Mouse (Mus musculus) granulocyte monocyte progenitor cell, adult 5-6 weeks (primary cell): ENCODE measurements at regions not wholly inside any gene's neighbourhood (a gene's known extent, or its start where the extent isn't known, plus 50 kb on each side); places are given as distances from the start of the nearest gene placed in this dataset.

Experiments
- ATAC-seq: replicated peaks from 2 replicates; pipeline ENCODE4 v1.8.0; 2016; ENCODE audit warnings: mild to moderate bottlenecking, moderate TSS enrichment, inconsistent platforms; ENCODE audit not compliant: poor library complexity, severe bottlenecking

DNA sequence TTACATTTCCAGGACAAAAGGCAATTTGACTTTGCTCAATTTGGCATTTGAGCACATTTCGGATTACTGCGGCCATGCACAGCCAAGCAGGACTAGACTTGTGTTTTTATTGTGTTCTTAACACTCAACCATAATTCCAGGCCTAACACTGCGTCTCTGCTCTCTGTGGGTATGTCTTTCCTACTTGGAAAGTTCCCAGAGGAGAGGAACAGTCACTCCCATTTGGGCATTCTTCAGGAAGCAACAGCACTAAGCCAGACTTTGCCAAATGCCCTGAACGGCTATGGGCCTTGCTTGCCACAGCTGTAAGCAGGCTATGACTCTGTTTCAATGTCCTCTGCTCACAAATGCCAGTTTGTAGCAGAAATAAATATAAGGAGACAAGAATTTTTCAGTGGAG lies 56.5 kb upstream of the Pdk3 start:
- ATAC-seq: no peak

DNA sequence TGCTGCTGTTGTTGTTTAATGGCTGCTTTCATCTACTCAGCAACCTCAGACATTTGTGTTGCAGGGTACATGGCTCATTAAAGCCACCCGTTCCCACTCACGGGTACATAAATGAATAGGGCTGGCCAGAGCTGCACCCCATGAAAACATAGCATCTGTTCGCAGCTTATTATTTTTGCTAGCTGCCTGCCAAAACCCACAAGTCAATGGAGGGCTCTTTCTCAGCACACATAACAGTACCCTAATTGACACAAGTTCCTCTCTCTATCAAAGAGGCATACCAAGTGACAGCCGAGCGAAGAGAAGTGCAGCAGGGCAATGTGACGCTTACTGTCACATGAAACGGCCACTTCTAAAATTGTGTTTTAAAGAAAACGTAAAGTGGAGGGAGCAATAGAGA lies 57.0 kb upstream of the Pdk3 start:
- no peak for ATAC-seq

DNA sequence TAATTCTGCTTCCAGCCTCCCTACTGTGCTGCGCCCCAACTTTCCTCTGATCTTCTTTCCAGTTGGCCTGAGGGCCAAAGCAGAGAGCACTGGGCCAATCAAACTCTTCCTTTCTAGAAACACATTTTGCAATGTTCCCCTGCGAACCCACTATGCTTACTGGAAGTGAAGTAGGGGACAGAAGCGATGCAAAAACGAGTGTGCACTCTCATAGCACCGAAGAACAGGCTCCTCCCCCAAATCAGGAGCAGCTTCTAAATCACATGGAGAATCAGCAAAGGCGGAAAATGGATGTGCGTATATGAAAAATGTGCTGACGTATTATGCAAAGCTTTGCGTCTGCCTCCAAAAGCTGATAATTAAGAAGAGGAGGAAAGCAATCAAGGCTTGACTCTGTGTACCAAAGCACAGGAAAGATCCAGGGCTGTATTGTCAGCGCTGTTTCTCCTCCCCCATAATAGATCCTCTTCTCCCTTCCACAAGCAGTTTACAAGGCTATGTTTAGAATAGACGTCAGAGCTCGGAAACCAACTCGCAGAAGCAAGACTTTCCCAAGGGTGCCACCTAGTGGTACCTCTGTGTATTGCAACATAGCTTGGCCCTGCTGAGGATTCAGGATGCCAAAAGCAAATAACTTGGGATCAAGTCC lies 57.5 kb upstream of the Pdk3 start:
- ATAC-seq: peak; percentile 95

DNA sequence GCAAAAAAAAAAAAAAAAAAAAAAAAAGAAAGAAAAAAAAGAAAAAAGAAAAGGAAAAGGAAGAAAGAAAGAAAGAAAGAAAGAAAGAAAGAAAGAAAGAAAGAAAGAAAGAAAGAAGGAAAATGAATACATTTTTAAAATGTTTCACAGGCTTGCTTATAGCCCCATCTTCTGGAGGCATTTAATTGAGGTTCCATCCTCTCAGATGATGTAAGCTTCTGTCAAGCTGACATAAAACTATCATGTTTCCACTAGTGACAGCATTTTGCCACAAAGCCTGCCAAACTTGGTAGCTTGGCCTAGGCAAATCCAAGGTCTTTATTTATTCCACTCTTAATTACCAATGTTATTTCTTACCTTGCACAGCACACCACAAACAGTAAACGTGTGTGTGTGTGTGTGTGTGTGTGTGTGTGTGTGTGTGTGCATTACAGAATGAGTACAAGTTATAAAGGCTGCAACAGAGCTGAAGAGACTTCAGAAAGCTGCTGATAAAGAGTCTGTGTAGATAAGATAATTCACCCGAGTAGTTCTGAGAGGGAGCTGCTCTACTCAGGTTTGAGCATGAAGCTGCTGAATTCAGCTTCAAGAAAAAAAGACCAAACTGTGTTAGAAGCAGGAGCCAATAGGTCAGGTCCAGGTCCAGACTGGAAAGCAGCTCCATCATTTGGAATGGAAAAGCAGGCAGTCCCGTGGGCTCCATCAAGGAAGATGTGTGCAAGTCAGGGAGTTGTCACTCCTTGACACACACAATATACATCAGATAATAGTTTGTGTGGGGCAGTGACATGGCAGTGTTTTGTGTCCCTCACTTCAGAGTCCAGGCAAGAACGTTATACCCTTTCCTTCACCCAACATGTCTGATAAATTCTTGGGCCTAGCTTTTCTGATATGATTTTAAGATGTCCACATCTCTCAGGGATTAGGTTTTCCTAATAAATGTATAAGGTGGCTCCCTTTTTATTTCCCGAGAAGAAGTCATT lies 65.1 kb upstream of the Pdk3 start:
- ATAC-seq: no peak

DNA sequence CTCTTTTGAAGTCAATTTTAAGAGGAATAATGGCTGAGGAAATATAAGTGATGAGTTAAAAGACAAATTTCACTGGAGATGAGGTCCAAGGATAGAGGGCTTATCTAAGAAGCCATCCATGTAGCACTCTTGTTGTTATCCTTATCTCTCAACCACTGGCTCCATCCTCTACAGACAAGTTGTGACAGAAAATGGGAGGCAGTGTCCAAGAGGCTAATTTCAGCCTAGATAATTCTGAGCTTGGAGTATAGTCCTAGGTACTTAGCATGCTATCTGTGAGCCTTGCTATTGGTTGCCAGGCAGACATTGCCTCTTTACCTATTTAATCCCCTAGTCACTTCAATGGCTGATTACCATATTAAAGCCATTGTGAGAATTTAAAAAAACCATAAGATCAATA lies 65.2 kb upstream of the AU015836 start:
- no peak for ATAC-seq

DNA sequence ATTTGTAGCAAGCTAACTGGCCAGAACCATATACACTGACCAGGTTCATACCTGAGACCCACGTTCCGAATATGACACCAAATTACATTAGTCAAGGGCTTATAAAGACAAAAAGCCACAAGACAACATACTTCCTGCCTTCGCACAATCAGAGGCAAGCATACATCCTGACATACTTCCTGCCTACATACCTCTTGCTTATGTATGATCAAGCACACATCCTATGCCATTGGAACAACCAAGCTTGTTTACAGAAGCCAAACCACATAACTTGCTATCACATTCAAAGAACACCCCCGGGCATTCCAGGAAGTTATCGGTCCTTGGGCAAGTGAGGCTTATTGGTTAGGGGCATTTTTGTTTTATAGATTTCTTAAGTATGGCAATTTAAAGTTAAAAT lies 62.9 kb upstream of the AU015836 start:
- peak; percentile 69 for ATAC-seq

DNA sequence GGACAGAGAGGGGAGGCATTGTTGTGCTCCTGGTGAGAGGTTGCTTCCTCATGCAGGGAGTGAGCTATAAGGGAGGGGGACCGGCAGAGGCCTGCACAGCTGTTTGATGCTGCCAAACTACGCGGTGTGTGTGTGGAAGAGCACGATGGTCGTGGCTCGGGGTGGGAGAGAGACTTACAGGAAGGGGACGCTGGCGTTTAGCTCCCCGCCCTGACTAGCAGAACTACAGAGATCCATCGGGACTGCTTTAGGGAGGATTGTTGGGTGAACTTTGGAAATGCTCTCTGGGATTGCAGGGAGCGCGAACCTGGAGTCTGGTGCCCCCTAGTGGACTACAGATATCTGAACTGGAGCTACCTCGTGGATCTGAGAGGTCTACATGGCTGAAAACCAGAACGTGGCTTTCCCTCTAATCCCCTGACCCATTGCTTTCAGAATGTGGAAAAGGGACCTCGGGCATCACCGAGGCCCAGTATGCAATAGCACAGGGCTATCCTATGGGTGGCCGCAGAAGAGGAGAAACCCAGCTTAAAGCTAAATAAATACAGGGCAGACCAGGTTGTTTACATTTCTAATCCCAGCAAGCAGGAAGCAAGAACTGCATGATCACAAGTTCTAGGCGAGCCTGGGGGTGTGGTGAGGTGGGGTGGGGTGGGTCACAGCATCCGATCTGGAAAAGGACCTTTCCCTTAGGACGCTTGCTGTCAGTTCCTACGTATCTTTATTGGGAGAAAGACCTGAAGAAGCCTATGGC lies 57.2 kb upstream of the AU015836 start:
- ATAC-seq: peak; percentile 89

DNA sequence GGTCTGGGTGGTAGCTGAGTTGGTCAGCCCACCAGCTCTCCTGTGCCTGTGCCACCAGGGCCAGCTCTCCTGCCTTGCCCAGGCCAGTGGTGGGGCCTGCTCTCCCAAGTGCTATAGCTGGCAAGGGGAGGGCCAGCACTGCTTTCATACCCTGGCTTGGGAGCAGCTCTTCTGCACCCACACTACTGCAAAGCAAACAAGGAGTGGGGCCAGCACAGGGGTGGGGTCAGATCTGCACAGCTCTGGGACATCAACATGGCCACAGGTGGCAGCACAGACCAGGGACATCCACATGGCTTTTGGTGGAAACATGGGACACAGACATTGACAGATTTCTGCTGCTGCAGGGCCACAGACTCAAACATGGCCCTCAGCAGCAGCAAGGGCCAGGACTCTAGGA lies 52.9 kb upstream of the AU015836 start:
- ATAC-seq: no peak

DNA sequence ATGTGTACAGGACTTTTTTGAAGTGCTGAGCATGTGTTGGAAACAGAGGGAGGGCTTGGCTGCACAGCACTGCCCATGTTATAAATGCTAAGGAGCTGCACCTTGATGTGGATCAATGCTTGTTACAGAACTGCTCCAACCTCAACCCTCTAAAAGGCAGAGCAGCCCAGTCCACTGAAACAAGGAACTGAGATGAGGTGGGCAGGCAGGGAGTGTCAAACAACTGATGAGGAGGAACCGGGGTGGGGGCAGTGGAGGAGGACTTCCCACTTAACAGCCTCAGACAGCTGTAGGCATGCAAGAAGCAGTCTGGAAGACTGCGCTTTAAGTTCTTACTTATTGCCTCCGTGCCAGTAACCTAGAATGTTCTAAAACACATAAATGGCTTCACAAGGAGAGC lies 51.1 kb upstream of the AU015836 start:
- ATAC-seq: peak; percentile 88
